Mouse (Mus musculus) ovary, adult 2 months (tissue): Measurements from ENCODE around the gene Il1rapl1. TPM values are rescaled to one million over a fixed set of nuclear protein-coding genes. Genes with fewer than 3 reads are reported as not detected.

Experiments
- polyA plus RNA-seq: library from polyadenylated mRNA; depleted of rRNA; stranded (reverse); fragments of >200 nt; gene quantifications from 2 replicates; pipeline ENCODE4 v1.2.3, GENCODE M21; 2012; rRNA removed

Il1rapl1 gene
- polyA plus RNA-seq: not detected in 2 replicates

GRCm38 (mm10) chrX:88115609-88116073 lies at the start of gene Il1rapl1:
Gene Il1rapl1, minus strand, starts transcription at chrX:88115645.

